Mouse (Mus musculus) spleen, postnatal 0 days (tissue): ENCODE data around the gene Rtl9. TPM values are rescaled to one million over a fixed set of nuclear protein-coding genes. Genes with fewer than 3 reads are reported as not detected.

Experiments used
- polyA plus RNA-seq: library from polyadenylated mRNA; unstranded; fragments of >200 nt; fragmentation: Nextera tagmentation; extraction: Ambion mirVana; gene quantifications from 2 replicates; pipeline ENCODE4 v1.2.1, GENCODE M21; 2015

The Rtl9 gene
- 0.04 TPM in 1 of 2 replicates, not detected in the other for polyA plus RNA-seq

DNA sequence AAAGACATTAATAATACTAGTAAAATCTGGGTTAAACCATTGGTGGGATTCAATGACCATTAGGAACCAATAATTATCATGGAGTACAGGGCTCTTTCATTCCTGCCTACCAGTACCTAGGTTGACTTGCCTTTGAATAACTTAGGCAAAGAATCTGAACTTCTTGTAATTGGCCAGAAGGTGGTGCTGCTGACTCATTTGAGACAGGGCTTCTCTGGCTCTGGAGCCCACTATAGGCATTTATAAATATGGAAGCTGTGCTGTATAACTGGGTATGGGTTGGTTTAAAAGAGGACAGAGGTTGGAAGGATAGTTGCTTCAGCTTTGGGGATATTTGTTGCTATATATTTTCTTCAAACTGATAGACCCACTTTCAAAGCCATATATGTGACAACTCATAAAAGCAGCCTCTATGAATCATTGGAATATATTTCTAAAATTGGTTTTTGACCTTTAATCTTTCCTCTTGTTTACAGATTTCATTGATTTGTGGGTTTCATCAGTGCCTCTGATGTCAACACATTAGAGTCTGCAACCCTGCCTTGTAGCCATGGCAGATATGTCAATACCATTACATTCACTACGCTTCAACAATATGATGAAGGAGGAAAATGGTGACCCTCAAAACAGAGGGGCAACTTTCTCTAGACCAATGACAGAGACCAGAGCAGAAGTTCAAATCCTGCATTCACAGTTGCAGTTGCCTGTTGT is at the start of gene Rtl9:
TSS of gene Rtl9 (plus strand) at position 551 of the 711 bp plus-strand sequence.

Other genes starting within 250 kb of the Rtl9 start
- gene Ammecr1, start 132.9 kb upstream of the Rtl9 start, polyA plus RNA-seq, result 16.2 and 18.0 TPM in 2 replicates